Mouse (Mus musculus) activated CD4-positive, CD25-positive, alpha-beta regulatory T cell (primary cell): ENCODE measurements around the gene Gtf2h5. TPM values are rescaled to one million over a fixed set of nuclear protein-coding genes. Genes with fewer than 3 reads are reported as not detected.

Experiments
- polyA plus RNA-seq, 2 experiments: library from polyadenylated mRNA; unstranded; fragments of 100-300 nt; shearing (Covaris generic); gene quantifications; one replicate each; pipeline ENCODE4 v1.2.1; 2017

The Gtf2h5 gene
- polyA plus RNA-seq: 100 to 1,000 TPM in 1 of 2 experiments, 10 to 100 TPM in 1; 90.4 to 106 TPM

DNA sequence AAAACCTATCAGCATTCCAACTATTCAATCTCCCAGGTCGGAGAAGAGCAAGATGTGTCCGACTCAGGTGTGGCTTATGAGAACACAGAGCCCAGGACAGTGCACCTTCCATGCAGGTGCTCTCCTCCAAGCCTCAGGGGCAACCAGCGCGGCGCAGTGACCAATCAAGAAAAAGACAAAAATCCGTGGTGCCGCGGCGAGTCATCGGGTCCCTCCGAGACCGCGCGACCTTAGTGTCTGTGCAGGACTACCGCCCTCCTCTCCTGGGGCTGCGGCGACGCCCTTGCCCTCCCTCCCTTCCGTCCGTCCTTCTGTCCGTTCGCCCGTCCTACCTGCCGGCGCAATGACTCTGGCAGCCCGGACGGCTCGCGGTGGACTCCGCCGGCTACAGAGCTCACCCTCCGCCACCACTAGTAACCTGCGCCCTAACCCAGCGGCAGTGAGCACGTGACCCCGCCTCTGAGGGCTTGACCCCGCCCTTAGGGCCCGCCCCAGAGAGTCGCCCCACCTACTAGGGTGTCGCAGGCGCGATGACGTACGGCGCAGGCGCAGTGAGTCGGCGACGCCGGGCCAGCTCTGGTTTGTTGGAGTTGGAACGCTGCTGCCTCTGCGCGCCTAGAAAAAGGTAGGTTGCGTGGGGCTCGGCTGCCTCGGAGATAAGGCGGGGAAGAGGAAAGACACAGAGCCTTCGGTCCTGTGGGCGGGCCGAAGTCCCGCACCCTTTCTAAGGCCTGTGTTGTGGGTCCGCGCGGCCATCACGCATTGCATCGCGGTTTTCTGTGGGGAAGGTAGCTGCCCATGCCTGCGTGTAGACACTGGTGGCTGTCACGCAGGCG, at the start of gene Gtf2h5, which contains the start of gene Serac1:
Gene Gtf2h5, plus strand, starts transcription at position 500 of the 836 bp plus-strand sequence.
Gene Serac1, minus strand, starts transcription at position 455 of the 836 bp plus-strand sequence.

DNA sequence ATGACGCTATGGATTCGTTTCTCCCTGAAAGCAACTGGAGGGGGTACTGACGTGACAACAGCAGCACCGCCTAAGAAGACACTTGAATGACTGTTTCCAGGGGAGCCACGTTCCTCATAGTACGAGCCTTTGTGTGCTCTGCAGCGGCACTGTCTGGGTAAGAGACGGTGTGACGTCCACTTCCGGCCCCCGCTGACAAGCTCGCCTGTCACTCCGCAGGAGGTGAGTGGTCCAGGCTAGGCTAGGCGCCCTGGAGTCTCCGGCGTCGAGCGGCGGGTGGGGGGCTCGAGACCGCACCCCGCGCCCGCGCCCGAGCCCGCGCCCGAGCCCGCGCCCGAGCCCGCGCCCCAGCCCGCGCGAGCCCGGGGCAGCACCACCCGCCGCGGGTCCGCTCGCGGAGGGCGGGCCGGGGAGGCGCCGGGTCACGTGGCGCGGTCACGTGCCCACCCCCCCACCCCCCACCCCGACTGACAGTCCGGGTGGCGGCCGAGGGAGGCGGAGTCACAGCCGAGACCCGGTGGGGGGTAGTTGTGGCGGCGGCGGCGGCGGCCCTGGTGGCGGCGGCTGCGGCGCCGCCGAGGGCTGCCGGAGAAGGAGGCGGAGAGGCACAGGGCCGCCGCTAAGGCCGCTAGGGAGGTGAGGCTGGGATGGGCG, 26.9 kb downstream of the Gtf2h5 start, which contains the start of gene Tulp4:
Gene Tulp4, plus strand, starts transcription at position 77 of the 654 bp plus-strand sequence.

Other genes starting within 250 kb of the Gtf2h5 start
- 10 to 100 TPM; 11.8 to 76.3 TPM for gene Snx9, start 238.5 kb upstream of the Gtf2h5 start, polyA plus RNA-seq
- gene Synj2, start 138.5 kb upstream of the Gtf2h5 start, polyA plus RNA-seq: 10 to 100 TPM; 12.4 to 14.1 TPM
- gene Serac1, start within 50 bp of the Gtf2h5 start, polyA plus RNA-seq: 1 to 10 TPM; 1.6 to 3.3 TPM
- 10 to 100 TPM; 71.1 to 78.8 TPM for gene Tulp4, start 26.7 kb downstream of the Gtf2h5 start, polyA plus RNA-seq
- gene Tmem181a, start 177.1 kb downstream of the Gtf2h5 start, polyA plus RNA-seq: 10 to 100 TPM; 10.2 to 16.2 TPM
- gene Dynlt1a, start 237.7 kb downstream of the Gtf2h5 start, polyA plus RNA-seq: 1 to 10 TPM; 5.0 to 6.4 TPM